Mouse (Mus musculus): ENCODE measurements at regions not wholly inside any gene's neighbourhood (a gene's known extent, or its start where the extent isn't known, plus 50 kb on each side); places are given as distances from the start of the nearest gene placed in this dataset.

DNA sequence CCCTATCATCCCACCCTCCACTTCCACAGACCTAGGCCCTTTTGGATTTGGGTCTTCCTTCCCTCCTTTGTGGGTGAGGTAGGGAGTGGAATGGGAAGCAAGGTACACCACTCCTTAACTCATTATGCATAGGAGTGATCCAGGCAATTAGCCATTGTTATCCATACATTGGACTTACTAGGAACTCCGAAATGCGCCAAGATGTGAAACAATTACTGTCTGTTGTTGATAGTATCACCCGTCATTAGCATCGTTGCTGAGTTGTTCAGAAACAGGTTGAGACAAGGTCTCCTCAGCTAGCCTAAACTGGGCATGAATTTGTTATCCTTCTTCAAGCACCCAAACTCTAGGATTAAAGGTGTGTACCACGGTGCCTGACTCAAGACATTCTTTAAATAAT, 246.3 kb upstream of the Hnrnpa3 start:
- Histone ChIP-seq H3K9ac (ENCODE audit: control insufficient read depth, low read depth, low read length, poor library complexity, severe bottlenecking) (no peak overlapping the region), H3K9me3 (replicated peaks; ENCODE audit: insufficient read depth, low read length) (no peaks in the 10 kb centered on the region), H3K4me1 (ENCODE audit: control insufficient read depth in 1 of 2, insufficient read depth in 2 of 2, low read length in 2 of 2) (no peaks in the 10 kb centered on the region), H3K27ac (ENCODE audit: control insufficient read depth, low read depth, low read length) (no peak overlapping the region), H3K4me3 (ENCODE audit: control insufficient read depth in 1 of 2, insufficient read depth in 1 of 2, low read depth in 2 of 2, low read length in 2 of 2) (no peak overlapping the region), H3K36me3 (ENCODE audit: control insufficient read depth in 1 of 2, insufficient read depth in 2 of 2, low read length in 2 of 2) (no peaks in the 10 kb centered on the region), H3K27me3 (ENCODE audit: control insufficient read depth in 1 of 2, insufficient read depth in 2 of 2, low read length in 2 of 2) (peaks cover 8 to 10% of the 10 kb centered on the region in 2 experiments; a peak in 3 of 4 replicates), H3K79me2 (ENCODE audit: control insufficient read depth, insufficient read depth, low read length, poor library complexity) (no peaks in the 10 kb centered on the region)
- no peak for DNase-seq (ENCODE audit: low read depth, low spot score)
- TF ChIP-seq ELF1 (IDR thresholded peaks at IDR 0.05; ENCODE audit: low read depth, low read length) (no peak), POLR2AphosphoS2 (IDR thresholded peaks at IDR 0.05; ENCODE audit: low read length) (no peak)

- TF ChIP-seq CHD1 (IDR thresholded peaks at IDR 0.05; ENCODE audit: low read depth, low read length) (no peak), ELF1 (IDR thresholded peaks at IDR 0.05; ENCODE audit: low read depth, low read length) (no peak), MAX (IDR thresholded peaks at IDR 0.05; ENCODE audit: low read length) (no peak), MAZ (IDR thresholded peaks at IDR 0.05; ENCODE audit: low read depth, low read length) (no peak), UBTF (IDR thresholded peaks at IDR 0.05; ENCODE audit: borderline replicate concordance, insufficient read depth, low read depth, low read length) (no peak), BHLHE40 (IDR thresholded peaks at IDR 0.05; ENCODE audit: borderline replicate concordance, low read depth, low read length) (no peak), CTCF (IDR thresholded peaks at IDR 0.05 in 2 of 3, conservative IDR thresholded peaks at IDR 0.05 in 1 of 3; ENCODE audit: control insufficient read depth in 1 of 3, insufficient read depth in 1 of 3, low read depth in 2 of 3, low read length in 3 of 3, poor library complexity in 1 of 3, severe bottlenecking in 1 of 3) (no peak), GATA1 (IDR thresholded peaks at IDR 0.05; ENCODE audit: low read depth, low read length) (no peak), MYB (IDR thresholded peaks at IDR 0.05; ENCODE audit: low read depth, low read length) (no peak), TBP (IDR thresholded peaks at IDR 0.05; ENCODE audit: low read depth, low read length) (no peak), POLR2AphosphoS5 (IDR thresholded peaks at IDR 0.05; ENCODE audit: borderline replicate concordance, low read depth, low read length) (no peak), POLR2A (IDR thresholded peaks at IDR 0.05; ENCODE audit: control insufficient read depth in 1 of 2, insufficient read depth in 1 of 2, low read depth in 1 of 2, low read length in 2 of 2, poor library complexity in 1 of 2) (no peak), MEF2A (IDR thresholded peaks at IDR 0.05; ENCODE audit: extremely low read depth, insufficient replicate concordance, low read depth, low read length, poor library complexity, severe bottlenecking) (no peak), POLR2AphosphoS2 (IDR thresholded peaks at IDR 0.05; ENCODE audit: low read length) (no peak), NRF1 (IDR thresholded peaks at IDR 0.05; ENCODE audit: insufficient read depth, low read depth, low read length, poor library complexity, severe bottlenecking) (no peak), TAL1 (IDR thresholded peaks at IDR 0.05; ENCODE audit: low read length) (no peak), MAFK (IDR thresholded peaks at IDR 0.05; ENCODE audit: borderline replicate concordance, low read depth, low read length) (no peak)
These were observed 240.4 kb upstream of the Hnrnpa3 start for GRCm38 (mm10) chr2:75418689-75419088.

More at GRCm38 (mm10) chr2:75418689-75419088, 240.4 kb upstream of the Hnrnpa3 start:
- no peaks in the 10 kb centered on the region for H3K4me1 ChIP-seq (ENCODE audit: control insufficient read depth in 1 of 2, insufficient read depth in 2 of 2, low read length in 2 of 2)
- no peak overlapping the region for H3K4me3 ChIP-seq (ENCODE audit: control insufficient read depth in 1 of 2, insufficient read depth in 1 of 2, low read depth in 2 of 2, low read length in 2 of 2)
- no peaks in the 10 kb centered on the region for H3K9me3 ChIP-seq (replicated peaks; ENCODE audit: insufficient read depth, low read length)
- H3K9ac ChIP-seq (ENCODE audit: control insufficient read depth, low read depth, low read length, poor library complexity, severe bottlenecking) = no peak overlapping the region
- DNase-seq (ENCODE audit: low read depth, low spot score) = no peak
- no peaks in the 10 kb centered on the region for H3K36me3 ChIP-seq (ENCODE audit: control insufficient read depth in 1 of 2, insufficient read depth in 2 of 2, low read length in 2 of 2)
- no peaks in the 10 kb centered on the region for H3K79me2 ChIP-seq (ENCODE audit: control insufficient read depth, insufficient read depth, low read length, poor library complexity)
- H3K27ac ChIP-seq (ENCODE audit: control insufficient read depth, low read depth, low read length) = no peak overlapping the region
- peaks cover 0 to 6% of the 10 kb centered on the region in 2 experiments for H3K27me3 ChIP-seq (ENCODE audit: control insufficient read depth in 1 of 2, insufficient read depth in 2 of 2, low read length in 2 of 2)

All from MEL (cell line).